Mouse (Mus musculus) lung, embryonic 14.5 days (tissue): ENCODE results near the gene Sypl. TPM values are rescaled to one million over a fixed set of nuclear protein-coding genes. Genes with fewer than 3 reads are reported as not detected.

Experiments
- ATAC-seq: fragments of 200-750 bp; cut with Nextera tagmentation; 2 replicates; pipeline ENCODE4 v1.8.0; 2017; ENCODE audit warnings: mild to moderate bottlenecking, moderate TSS enrichment, moderate library complexity; ENCODE audit not compliant: insufficient read depth
- DNase-seq: peaks from one replicate; pipeline ENCODE4 v3.0.0-alpha.2; 2015
- H3K27ac ChIP-seq: fragments of 300-500 bp; sonication (generic); 2 replicates; pipeline ENCODE4 v1.5.1; 2014; ENCODE audit warnings: low read depth, mild to moderate bottlenecking, moderate library complexity
- H3K27me3 ChIP-seq: fragments of 300-500 bp; sonication (generic); 2 replicates; pipeline ENCODE4 v1.6.1; 2014; ENCODE audit warnings: low read length, control low read depth; ENCODE audit not compliant: insufficient read depth
- H3K36me3 ChIP-seq: fragments of 300-500 bp; sonication (generic); 2 replicates; pipeline ENCODE4 v1.6.1; 2014; ENCODE audit warnings: control low read depth; ENCODE audit not compliant: insufficient read depth
- H3K4me1 ChIP-seq: fragments of 300-500 bp; sonication (generic); 2 replicates; pipeline ENCODE4 v1.6.1; 2014; ENCODE audit warnings: antibody characterized with exemption, control low read depth; ENCODE audit not compliant: insufficient read depth
- H3K4me2 ChIP-seq: fragments of 300-500 bp; sonication (generic); 2 replicates; pipeline ENCODE4 v1.6.1; 2014; ENCODE audit warnings: mild to moderate bottlenecking
- H3K4me3 ChIP-seq: fragments of 300-500 bp; sonication (generic); 2 replicates; pipeline ENCODE4 v1.5.1; 2014; ENCODE audit warnings: low read depth, low read length
- H3K9ac ChIP-seq: fragments of 300-500 bp; sonication (generic); 2 replicates; pipeline ENCODE4 v1.6.1; 2014
- H3K9me3 ChIP-seq: fragments of 300-500 bp; sonication (generic); 2 replicates; pipeline ENCODE4 v1.6.1; 2016; ENCODE audit warnings: low read depth, low read length, control low read depth
- CTCF ChIP-seq: IDR thresholded peaks from 2 replicates; pipeline ENCODE4 v1.5.1; 2016; ENCODE audit warnings: antibody characterized with exemption, low read depth
- WGBS: fragments of 180-500 bp; shearing (Covaris S2); extraction: QIAGEN DNeasy Blood & Tissue Kit; methylation state at CpG from one replicate; pipeline ENCODE4 v1.1.7; 2014; 5-methylcytosine and 5-hydroxymethylcytosine counted together
- polyA plus RNA-seq: library from polyadenylated mRNA; unstranded; fragments of >200 nt; fragmentation: Nextera tagmentation; extraction: Ambion mirVana; gene quantifications from 2 replicates; pipeline ENCODE4 v1.2.1, GENCODE M21; 2014

The Sypl gene
- polyA plus RNA-seq, 1 experiment from 2014 or later, result 133 TPM

GRCm38 (mm10) chr12:32919091-32919490 is 34.6 kb upstream of the Sypl start:
- DNase-seq (no peak), ATAC-seq (no peak)
- TF ChIP-seq CTCF, result no peak
- Histone ChIP-seq H3K4me1 (no peaks in the 10 kb centered on the region), H3K9me3 (no peaks in the 10 kb centered on the region), H3K36me3 (no peaks in the 10 kb centered on the region), H3K9ac (no peak overlapping the region), H3K4me2 (no peak overlapping the region), H3K27me3 (no peaks in the 10 kb centered on the region), H3K4me3 (no peak overlapping the region), H3K27ac (no peak overlapping the region)
- 36% methylated on average over 3 of the region's 3 CpGs for WGBS

DNA sequence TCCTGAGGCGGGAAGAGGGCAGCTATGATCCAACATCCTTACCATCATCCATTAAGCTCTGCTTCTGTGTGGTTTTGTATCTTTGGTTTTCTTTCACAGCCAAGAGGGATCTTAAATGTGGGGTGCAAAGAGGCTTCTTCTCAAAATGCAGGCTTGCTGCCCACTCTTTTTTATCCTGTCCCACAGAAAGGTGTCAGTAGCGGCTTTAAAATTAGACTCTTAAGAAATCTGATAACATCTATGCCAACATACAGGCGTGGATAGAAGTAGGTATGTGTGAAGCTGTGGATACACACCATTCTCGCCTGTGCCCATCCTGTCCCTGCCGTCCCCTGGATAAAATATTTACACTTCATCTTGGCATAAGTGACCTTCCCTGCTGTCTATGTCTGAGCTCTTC is 34.2 kb upstream of the Sypl start:
- Histone ChIP-seq H3K4me3 (no peak overlapping the region), H3K27me3 (no peaks in the 10 kb centered on the region), H3K36me3 (no peaks in the 10 kb centered on the region), H3K4me1 (no peaks in the 10 kb centered on the region), H3K4me2 (no peak overlapping the region), H3K9ac (no peak overlapping the region), H3K9me3 (no peaks in the 10 kb centered on the region), H3K27ac (no peak overlapping the region)
- WGBS, result 63% methylated on average over 5 of the region's 5 CpGs
- TF ChIP-seq CTCF, result no peak
- no peak for DNase-seq
- ATAC-seq, result no peak

GRCm38 (mm10) chr12:32920185-32920788 is 33.4 kb upstream of the Sypl start:
- peak; percentile 85 for TF ChIP-seq CTCF
- 62% methylated on average over 8 of the region's 8 CpGs for WGBS
- Histone ChIP-seq H3K27me3 (no peaks in the 10 kb centered on the region), H3K27ac (no peak overlapping the region), H3K36me3 (no peaks in the 10 kb centered on the region), H3K4me2 (no peak overlapping the region), H3K4me3 (no peak overlapping the region), H3K9me3 (no peaks in the 10 kb centered on the region), H3K4me1 (no peaks in the 10 kb centered on the region), H3K9ac (no peak overlapping the region)
- ATAC-seq (no peak), DNase-seq (peak; percentile 81)

GRCm38 (mm10) chr12:32921071-32921470 is 32.6 kb upstream of the Sypl start:
- WGBS, result 77% methylated on average over 4 of the region's 4 CpGs
- H3K9ac ChIP-seq, result no peak overlapping the region
- no peaks in the 10 kb centered on the region for H3K27me3 ChIP-seq
- no peaks in the 10 kb centered on the region for H3K9me3 ChIP-seq
- H3K27ac ChIP-seq, result no peak overlapping the region
- ATAC-seq (no peak), DNase-seq (no peak)
- no peak overlapping the region for H3K4me2 ChIP-seq
- H3K4me3 ChIP-seq, result no peak overlapping the region
- no peaks in the 10 kb centered on the region for H3K4me1 ChIP-seq
- no peaks in the 10 kb centered on the region for H3K36me3 ChIP-seq
- no peak for TF ChIP-seq CTCF

GRCm38 (mm10) chr12:32921532-32922131 is 32.1 kb upstream of the Sypl start:
- TF ChIP-seq CTCF, result no peak
- no peak overlapping the region for H3K4me2 ChIP-seq
- no peaks in the 10 kb centered on the region for H3K27me3 ChIP-seq
- no peak overlapping the region for H3K9ac ChIP-seq
- ATAC-seq (no peak; the same call in 1 of the 2 replicates), DNase-seq (no peak)
- 90% methylated on average over 7 of the region's 7 CpGs for WGBS
- no peaks in the 10 kb centered on the region for H3K9me3 ChIP-seq
- no peaks in the 10 kb centered on the region for H3K36me3 ChIP-seq
- no peaks in the 10 kb centered on the region for H3K4me1 ChIP-seq
- no peak overlapping the region for H3K4me3 ChIP-seq
- no peak overlapping the region for H3K27ac ChIP-seq

- Histone ChIP-seq H3K27ac (no peak overlapping the region), H3K9me3 (no peaks in the 10 kb centered on the region), H3K4me1 (no peaks in the 10 kb centered on the region), H3K4me3 (no peak overlapping the region), H3K4me2 (no peak overlapping the region), H3K9ac (no peak overlapping the region), H3K27me3 (no peaks in the 10 kb centered on the region), H3K36me3 (no peaks in the 10 kb centered on the region)
- DNase-seq (no peak), ATAC-seq (no peak)
- WGBS, result 26% methylated on average over 3 of the region's 3 CpGs
- no peak for TF ChIP-seq CTCF
These were observed 29.4 kb upstream of the Sypl start for GRCm38 (mm10) chr12:32924245-32924644.

DNA sequence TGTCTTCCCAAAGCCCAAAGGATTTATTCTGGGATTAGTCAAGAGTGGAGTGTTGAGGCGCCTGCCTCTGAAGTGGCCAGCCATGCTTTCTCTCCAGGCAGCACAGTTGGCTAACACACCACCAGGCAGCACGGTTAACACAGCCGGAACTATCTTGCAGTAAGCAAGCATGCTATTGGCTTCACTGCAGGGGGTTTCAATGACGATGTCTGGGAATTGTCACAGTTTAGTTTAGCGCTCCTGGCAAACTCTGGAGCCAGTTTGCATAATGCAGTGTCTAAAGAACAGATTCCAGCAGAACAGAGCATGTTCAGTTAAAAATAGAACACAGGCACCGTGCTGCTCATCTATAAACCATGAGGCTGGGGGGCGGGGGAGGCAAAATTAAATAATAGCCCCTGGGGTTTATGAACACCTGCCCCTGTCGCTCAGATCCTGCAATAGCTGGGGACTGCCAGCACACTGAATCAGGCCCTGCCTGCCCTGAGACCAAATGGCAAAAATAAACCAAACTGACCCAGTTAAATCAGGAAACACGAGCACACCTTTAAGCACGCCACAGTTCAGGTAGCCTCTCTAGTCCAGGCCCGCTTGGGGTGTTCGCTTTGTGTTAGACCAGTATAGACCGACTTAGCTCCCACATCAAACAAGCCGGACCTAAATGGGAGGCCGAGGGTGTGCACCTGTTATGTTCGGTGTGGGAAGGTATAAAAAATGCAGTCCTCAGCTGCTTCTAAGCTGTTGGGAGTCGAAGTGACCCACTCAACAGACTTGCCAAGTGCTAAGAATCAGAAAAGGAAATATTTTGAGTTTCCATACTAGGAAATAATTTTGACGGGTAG is 27.1 kb upstream of the Sypl start:
- 0 out of 2 replicates have a peak, but pooled peaks have one; percentile 19 for ATAC-seq
- 59% methylated on average over 18 of the region's 18 CpGs for WGBS

More for the DNA sequence above, 27.1 kb upstream of the Sypl start:
- Histone ChIP-seq H3K27ac (no peak overlapping the region), H3K9me3 (no peaks in the 10 kb centered on the region), H3K27me3 (no peaks in the 10 kb centered on the region), H3K4me2 (no peak overlapping the region), H3K9ac (no peak overlapping the region), H3K36me3 (no peaks in the 10 kb centered on the region), H3K4me3 (no peak overlapping the region), H3K4me1 (no peaks in the 10 kb centered on the region)
- peak; percentile 27 for DNase-seq
- no peak for TF ChIP-seq CTCF
